Mouse (Mus musculus) central nervous system, embryonic 11.5 days (tissue): ENCODE data around the gene Gpc3. TPM values are rescaled to one million over a fixed set of nuclear protein-coding genes. Genes with fewer than 3 reads are reported as not detected.

Experiments
- polyA plus RNA-seq: library from polyadenylated mRNA; depleted of rRNA; stranded (reverse); fragments of >200 nt; gene quantifications from 2 replicates; pipeline ENCODE4 v1.2.3, GENCODE M21; 2012; rRNA removed

The Gpc3 gene
- 294 and 425 TPM in 2 replicates for polyA plus RNA-seq

GRCm38 (mm10) chrX:52613328-52614030 lies at the start of gene Gpc3:
TSS of gene Gpc3 (minus strand) at chrX:52613950.

Other genes starting within 250 kb of the Gpc3 start
- gene Ccdc160, start 177.2 kb upstream of the Gpc3 start, polyA plus RNA-seq: 2.0 and 7.3 TPM in 2 replicates